Mouse (Mus musculus) splenic B cell, adult 2 months (primary cell): ENCODE results near the gene Tmem179.

ENCODE experiments used
- DNase-seq: peaks from one replicate; pipeline ENCODE4 v3.0.0-alpha.2; 2011; ENCODE audit warnings: low read depth, low spot score
- H3K27me3 ChIP-seq: 2 replicates; pipeline ENCODE4 v1.6.1; 2012; ENCODE audit warnings: mild to moderate bottlenecking, low read length, moderate library complexity, mixed read lengths; ENCODE audit not compliant: control insufficient read depth, poor library complexity, insufficient read depth, severe bottlenecking
- H3K36me3 ChIP-seq: 2 replicates; pipeline ENCODE4 v1.6.1; 2012; ENCODE audit warnings: mild to moderate bottlenecking, low read length, moderate library complexity, mixed read lengths; ENCODE audit not compliant: control insufficient read depth, poor library complexity, insufficient read depth, severe bottlenecking

The Tmem179 gene

DNA sequence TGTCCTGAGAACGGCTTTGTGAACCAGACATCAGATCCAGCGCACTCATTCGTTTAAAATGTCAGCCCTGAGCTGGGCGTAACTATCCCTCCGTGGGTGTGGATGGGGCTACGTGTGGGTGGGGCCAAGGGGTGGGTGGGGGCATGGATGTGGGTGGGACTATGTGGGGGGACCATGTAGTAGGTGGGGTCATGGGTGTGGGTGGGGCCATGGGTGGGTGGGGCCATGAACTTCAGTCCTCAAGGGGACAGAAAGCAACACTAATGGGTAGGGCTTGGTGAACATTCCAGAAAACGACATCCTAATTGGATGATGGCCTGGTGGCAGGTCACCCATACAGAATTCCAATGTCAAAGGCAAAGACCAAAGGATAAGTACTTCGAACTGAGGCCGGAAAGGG, 27.4 kb upstream of the Tmem179 start:
- Histone ChIP-seq H3K27me3 (no peaks in the 10 kb centered on the region; the same call in 1 of the 2 replicates), H3K36me3 (no peaks in the 10 kb centered on the region)
- no peak for DNase-seq

DNA sequence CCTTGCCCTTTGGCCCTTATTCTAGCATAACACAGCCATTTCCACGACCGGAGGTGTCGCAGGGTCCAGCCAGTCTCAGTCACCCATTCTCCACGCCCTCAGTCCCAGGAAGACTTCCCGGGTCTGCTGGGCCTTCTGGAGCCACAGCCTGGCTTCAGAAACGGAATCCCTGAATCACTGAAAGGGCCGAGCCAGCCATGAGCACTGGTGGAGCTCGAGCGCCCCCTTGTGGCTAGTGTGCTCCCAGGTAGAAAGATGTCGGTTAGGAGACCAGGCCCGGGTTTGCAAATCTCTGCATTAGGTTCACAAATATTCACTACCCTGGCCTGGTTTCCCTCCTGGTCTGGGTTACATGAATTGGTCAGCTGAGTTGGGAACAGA, 26.4 kb upstream of the Tmem179 start:
- Histone ChIP-seq H3K27me3 (no peaks in the 10 kb centered on the region; the same call in 1 of the 2 replicates), H3K36me3 (no peaks in the 10 kb centered on the region)
- DNase-seq: peak; percentile 83

DNA sequence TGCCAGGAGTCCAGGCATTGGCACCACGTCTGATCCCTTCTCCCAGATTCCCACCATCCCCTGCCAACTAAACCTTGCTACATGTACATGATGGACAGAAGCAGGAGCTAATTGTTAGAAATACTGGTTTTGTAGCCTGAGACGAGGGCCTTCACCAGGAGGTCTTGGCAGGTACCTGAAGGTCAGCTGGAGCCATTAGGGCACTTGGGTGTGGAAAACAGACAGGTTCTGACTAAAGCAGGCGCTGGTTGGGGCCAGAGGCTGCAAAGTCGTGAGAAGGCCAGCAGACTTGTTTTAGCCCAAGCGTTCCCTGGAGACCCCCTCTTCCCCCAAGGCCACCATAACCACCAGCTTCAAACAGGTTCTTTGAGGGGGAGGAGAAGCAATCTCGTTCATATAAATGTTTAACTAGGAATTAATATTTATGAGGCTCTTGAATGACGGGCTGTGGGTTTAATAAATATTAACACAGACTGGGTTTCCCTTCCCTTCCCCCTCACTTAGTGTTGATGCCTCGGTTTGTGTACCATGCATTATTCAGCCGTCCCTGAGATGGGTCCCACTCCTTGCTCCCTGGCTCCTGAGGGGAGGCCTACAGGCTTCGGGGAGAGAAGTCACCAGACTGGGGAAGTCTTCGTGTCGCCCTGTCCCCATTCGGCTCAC, 25.8 kb upstream of the Tmem179 start:
- H3K36me3 ChIP-seq: no peaks in the 10 kb centered on the region
- no peak for DNase-seq
- H3K27me3 ChIP-seq: no peaks in the 10 kb centered on the region; the same call in 1 of the 2 replicates

DNA sequence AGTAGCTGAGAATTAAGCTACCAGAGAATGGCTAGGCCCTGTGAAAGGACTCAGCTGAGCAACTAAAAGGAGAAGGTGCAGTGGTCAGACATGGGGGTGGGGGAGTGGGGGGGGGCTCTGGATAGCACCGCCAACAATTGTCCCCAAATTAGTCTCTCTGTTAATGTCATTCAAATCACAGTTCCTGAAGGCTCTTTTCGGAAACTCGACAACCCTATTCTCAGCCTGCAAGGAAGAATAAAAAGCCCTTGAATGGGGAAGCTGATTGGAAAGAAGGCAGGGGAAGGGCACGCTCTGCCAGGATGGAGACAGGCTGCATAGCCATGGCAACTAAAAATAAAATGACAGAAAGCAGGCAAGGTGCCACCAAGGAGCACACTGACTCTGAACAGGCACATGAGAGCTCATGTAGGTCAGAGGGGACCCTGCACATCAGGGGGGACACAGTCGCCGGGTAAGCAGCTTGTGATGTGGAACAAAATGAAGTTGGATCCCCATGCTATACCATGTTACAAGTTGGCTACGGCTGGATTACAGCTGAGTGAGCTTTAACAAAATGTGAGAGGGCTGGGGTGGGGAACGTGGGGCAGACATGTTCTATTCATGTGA, 25.0 kb upstream of the Tmem179 start:
- Histone ChIP-seq H3K36me3 (no peaks in the 10 kb centered on the region), H3K27me3 (no peaks in the 10 kb centered on the region; the same call in 1 of the 2 replicates)
- DNase-seq: no peak

DNA sequence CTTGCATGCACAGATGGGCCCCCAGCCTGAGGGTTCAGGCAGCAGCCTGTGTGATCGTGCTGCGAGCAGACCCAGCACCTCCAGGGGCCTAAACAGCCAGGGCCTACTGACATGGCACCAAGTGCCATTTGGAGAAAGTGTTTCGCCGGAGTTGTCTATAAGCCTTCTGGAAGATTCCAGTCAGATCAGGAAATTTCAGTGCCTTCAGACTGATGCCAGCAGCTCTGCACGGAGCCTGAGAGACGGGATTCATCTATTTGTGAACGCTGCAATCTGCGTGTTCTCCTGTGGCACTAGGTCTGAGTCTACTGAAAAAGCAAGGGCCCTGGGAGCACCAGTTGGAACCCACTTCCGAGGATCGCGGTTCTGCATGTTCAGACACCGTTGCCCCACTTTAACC, 23.8 kb upstream of the Tmem179 start:
- H3K27me3 ChIP-seq: no peaks in the 10 kb centered on the region; the same call in 1 of the 2 replicates
- no peaks in the 10 kb centered on the region for H3K36me3 ChIP-seq
- DNase-seq: no peak

DNA sequence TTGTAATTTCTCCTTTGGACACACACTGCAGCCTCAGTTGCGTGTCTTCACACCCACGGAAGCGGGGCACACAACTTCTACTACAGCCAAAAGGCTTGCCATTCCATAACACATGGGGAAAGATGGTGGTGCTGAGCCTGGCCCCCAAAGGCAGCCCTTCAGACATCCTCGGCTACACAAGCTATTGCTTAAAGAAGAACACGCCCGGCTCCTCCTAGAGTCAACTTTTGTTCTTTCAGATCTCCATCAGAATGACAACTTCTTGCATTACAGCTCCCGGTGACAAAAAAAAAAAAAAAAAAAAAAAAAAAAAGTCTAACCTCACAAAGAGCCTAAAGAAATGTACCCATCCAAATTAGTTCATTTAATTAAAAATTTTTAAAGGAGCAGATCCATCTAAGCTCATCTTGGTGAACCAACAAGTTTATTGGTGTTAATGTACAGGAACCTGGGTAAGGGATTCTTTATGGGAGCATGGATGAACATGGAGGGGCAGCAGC, 23.0 kb upstream of the Tmem179 start:
- Histone ChIP-seq H3K36me3 (no peaks in the 10 kb centered on the region), H3K27me3 (no peaks in the 10 kb centered on the region; the same call in 1 of the 2 replicates)
- DNase-seq: no peak

DNA sequence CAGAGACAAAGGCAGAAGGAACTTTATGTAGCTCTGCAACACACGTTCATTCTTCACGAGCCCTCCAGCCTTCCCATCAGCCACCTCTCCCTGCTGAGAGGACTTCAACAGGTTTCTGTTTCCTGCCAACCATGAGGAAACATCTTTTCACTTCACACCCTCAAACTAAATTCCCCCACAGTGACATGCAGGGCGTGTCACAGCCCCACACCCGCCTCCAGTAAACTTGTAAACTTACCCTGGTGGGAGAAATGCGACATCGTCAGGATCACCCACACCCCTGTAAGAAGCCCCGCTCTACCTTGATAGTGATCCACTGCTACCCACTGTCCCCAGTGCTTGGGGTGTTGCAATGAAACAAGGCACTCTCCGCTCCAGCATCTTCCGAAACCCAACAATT, 21.8 kb upstream of the Tmem179 start:
- Histone ChIP-seq H3K27me3 (no peaks in the 10 kb centered on the region; the same call in 1 of the 2 replicates), H3K36me3 (no peaks in the 10 kb centered on the region)
- no peak for DNase-seq

DNA sequence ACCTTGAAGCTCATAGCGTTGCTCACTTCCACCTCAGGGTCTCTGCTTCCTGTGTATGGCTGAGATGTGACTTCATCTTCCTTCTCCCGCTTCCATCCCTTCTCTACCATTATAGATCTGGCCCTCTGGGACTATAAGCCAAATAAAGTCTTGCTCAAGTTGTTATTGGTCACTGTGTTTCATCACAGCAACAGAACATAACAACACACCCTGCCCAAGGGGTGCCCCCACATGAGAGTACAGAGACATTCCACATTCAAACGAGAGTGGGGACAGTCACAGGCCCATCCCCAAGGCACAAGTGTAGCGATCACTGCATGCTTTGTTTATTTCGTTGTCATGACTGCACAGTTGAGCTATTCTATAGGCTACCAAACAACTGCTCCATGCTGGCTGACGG, 20.7 kb upstream of the Tmem179 start:
- DNase-seq: no peak

DNA sequence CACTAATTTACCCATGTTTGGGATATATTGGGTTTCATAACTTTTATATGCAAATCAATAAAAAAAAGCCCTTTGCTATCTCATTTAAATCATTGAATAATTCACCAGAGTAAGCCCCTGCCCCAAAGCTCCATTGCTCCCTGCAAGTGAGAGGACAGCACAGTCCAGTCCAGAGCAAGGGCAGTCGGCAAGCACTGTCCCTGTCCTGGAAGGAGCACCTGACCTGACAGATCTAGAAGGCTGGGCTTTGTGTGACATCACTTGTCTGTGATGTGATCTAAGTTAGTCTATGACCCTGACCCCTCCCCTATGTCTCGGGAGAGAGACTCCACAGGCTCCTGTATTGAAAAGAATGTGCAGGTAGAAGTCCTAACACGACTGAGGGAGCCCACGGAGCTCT, 17.2 kb upstream of the Tmem179 start:
- no peaks in the 10 kb centered on the region; the same call in 1 of the 2 replicates for H3K27me3 ChIP-seq
- DNase-seq: no peak
- no peaks in the 10 kb centered on the region for H3K36me3 ChIP-seq

More for the DNA sequence above, 20.7 kb upstream of the Tmem179 start:
- H3K36me3 ChIP-seq: no peaks in the 10 kb centered on the region
- H3K27me3 ChIP-seq: no peaks in the 10 kb centered on the region; the same call in 1 of the 2 replicates

DNA sequence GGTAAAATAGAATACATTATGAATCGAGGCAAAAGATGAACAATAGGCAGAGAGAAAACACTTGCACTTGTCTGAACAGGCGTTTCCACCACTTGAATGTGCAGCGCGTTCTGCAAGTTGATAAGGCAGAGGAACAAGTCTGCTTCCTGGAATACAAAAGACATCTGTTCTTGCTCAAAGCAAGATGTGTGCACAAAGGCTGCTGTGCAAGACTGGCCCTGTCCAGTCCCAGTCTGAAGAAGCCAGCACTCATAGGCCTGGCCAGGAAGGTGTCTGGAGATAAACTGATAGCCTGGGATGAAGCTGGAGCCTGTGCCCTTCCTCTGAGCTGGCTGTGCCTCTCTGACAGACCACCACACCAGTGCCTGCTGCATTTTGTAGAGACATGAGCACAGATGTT, 1.6 kb upstream of the Tmem179 start:
- H3K27me3 ChIP-seq: no peaks in the 10 kb centered on the region; the same call in 1 of the 2 replicates
- no peaks in the 10 kb centered on the region for H3K36me3 ChIP-seq
- no peak for DNase-seq

DNA sequence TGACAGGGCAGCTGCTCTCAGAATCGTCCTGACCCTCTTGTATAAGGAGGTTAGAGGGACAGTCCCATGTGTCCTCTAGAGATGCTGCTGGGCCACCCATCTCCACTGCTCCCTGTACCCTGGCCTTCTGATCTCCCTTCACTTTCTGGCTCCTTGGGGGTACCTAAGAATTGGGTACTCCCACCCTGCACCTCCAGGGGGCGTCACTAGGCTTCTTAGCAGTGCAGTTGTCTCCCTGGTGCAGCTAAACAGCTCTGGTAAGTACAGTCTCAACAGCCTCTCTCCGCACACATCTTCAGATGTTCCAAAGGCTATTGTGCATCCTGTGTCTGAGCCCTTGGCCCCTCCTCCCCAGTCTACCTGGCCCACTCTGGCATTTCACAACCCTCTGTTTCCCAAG, 1.6 kb downstream of the Tmem179 start:
- no peak for DNase-seq
- H3K36me3 ChIP-seq: no peaks in the 10 kb centered on the region
- H3K27me3 ChIP-seq: no peaks in the 10 kb centered on the region; the same call in 1 of the 2 replicates

DNA sequence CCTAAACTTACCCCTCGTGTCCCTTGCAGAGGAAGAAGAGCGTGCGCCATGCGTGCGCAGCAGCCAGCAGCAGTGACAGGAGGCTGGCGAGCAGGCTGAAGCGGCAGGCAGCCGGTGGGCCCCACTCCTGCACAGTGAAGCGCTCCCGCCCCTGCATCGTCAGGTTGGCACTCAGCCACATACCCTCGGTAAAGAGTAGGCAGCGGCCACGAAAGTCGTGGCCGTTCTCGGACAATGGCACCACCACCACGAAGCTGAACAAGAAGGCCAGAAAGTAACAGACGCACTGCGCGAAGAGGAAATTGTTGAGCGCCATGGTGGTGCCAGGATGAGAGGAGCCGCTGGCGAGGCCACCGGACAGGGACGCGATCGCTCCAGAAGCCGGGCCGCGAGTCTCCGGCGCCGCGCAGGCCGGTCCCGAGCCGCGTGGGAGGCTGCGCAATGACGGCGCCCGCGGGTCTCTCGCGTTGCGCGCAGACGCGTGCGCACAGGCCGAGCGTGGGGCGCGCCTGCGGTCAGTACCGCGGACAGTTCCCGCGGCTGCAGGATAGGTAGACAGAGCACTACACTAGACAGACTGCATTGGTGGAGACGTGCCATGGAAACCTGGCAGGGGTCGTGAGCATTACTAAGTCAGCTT, 5.7 kb downstream of the Tmem179 start:
- Histone ChIP-seq H3K36me3 (no peaks in the 10 kb centered on the region), H3K27me3 (no peaks in the 10 kb centered on the region; the same call in 1 of the 2 replicates)
- no peak for DNase-seq

DNA sequence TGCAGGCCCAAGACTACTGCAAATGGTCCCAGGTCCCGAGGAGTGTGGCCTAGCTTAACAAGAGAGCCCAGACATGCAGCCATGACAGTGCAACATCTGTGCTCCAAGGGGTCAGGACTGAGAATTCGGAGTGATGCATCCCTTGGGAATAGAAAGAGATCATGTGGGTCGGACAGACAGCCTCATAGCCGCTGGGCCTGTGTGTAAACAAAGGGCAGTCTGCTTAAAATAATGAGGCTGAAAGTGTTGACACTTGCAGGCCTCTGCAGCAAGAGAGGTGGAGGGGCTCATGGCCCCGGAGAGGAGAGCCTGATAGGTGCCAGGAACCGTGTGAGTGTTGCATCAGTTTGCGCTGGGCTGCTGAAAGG, 6.2 kb downstream of the Tmem179 start:
- H3K27me3 ChIP-seq: no peaks in the 10 kb centered on the region; the same call in 1 of the 2 replicates
- H3K36me3 ChIP-seq: no peaks in the 10 kb centered on the region
- no peak for DNase-seq

DNA sequence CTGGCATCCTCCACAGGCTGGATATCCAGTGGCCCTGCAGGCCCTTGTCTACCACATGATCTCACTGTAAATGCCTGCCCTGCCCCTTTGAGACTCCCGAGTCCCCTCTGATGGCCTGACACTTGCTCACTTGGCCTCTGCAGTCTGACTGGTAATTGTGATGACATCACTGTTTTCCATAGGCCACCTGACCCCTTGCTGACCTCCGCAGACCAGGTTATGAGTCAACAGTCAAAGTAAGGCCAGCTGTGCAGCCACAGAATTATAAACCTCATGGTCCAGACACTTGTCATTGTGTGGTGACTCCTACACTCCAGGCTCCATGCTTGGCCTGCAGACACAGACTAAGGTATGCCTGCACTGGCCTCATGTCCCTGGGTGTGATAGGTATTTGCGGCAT, 8.6 kb downstream of the Tmem179 start:
- no peaks in the 10 kb centered on the region; the same call in 1 of the 2 replicates for H3K27me3 ChIP-seq
- no peaks in the 10 kb centered on the region for H3K36me3 ChIP-seq
- DNase-seq: no peak

DNA sequence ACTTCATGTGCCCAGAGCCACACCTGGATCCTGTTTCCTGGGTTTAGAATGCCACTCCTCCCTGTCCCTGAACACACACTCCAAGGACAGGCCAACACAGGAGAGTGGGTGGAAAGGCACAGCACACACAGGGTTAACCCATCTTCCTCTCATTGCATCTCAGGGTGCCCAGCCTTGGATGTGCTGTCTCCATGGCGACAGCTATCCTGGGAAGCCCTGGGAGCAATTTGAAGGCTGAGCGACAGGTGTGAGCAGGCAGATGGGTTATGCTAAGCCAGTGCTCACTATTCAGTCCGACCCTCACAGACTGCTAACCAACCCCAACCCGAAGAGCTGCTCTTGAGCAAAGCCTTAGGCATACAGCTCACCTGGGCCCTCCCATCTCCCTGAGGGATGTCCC, 9.3 kb downstream of the Tmem179 start:
- Histone ChIP-seq H3K27me3 (no peaks in the 10 kb centered on the region; the same call in 1 of the 2 replicates), H3K36me3 (no peaks in the 10 kb centered on the region)
- DNase-seq: no peak
